Mouse (Mus musculus) erythroblast, embryonic 14.5 days (primary cell): Measurements from ENCODE around the gene Eif3a. TPM values are rescaled to one million over a fixed set of nuclear protein-coding genes. Genes with fewer than 3 reads are reported as not detected.

ENCODE experiments used
- H3K27me3 ChIP-seq: 2 replicates; pipeline ENCODE4 v1.6.1; 2012; ENCODE audit warnings: inconsistent platforms; ENCODE audit not compliant: control insufficient read depth
- H3K36me3 ChIP-seq: 2 replicates; pipeline ENCODE4 v1.6.1; 2012; ENCODE audit warnings: mild to moderate bottlenecking, inconsistent platforms; ENCODE audit not compliant: control insufficient read depth
- H3K4me1 ChIP-seq: 2 replicates; pipeline ENCODE4 v1.6.1; 2012; ENCODE audit warnings: inconsistent platforms; ENCODE audit not compliant: control insufficient read depth
- H3K4me3 ChIP-seq: replicated peaks from 2 replicates; pipeline ENCODE3; 2012; ENCODE audit warnings: moderate library complexity, mild to moderate bottlenecking, inconsistent platforms
- H3K9me3 ChIP-seq: 2 replicates; pipeline ENCODE4 v1.6.1; 2012; ENCODE audit warnings: low read length, inconsistent platforms, mixed read lengths; ENCODE audit not compliant: control insufficient read depth
- GATA1 ChIP-seq: IDR thresholded peaks from 2 replicates; pipeline ENCODE4 v1.6.1; 2012; ENCODE audit warnings: low read length, inconsistent platforms, mixed read lengths
- TAL1 ChIP-seq: IDR thresholded peaks from 3 replicates; pipeline ENCODE4 v1.6.1; 2012; ENCODE audit warnings: low read length, inconsistent platforms, mixed read lengths
- polyA plus RNA-seq: library from polyadenylated mRNA; stranded (reverse); fragments of >175 nt; gene quantifications from 2 replicates; pipeline ENCODE4 v1.2.3, GENCODE M21; 2012

The Eif3a gene
- polyA plus RNA-seq, 1 experiment = 7.7 TPM

DNA sequence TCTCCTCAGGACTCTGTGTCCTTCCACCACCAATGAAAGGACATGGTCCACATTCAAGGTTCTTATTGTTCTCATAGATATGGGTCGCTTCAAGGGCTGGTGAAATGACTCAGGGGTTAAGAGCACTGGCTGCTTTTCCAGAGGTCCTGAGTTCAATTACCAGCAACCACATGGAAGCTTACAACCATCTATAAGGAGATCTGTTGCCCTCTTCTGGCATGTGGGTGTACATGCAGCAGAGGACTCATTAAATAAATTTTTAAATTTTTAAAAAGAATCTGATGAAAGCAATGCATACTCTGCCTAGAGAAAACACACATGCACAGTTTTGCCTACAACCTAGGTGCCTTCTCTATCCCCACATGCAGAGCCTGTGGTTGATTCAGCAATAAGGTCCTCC, 49.9 kb downstream of the Eif3a start:
- H3K4me3 ChIP-seq = no peak overlapping the region
- TF ChIP-seq TAL1 = no peak
- no peak for TF ChIP-seq GATA1
- H3K27me3 ChIP-seq = peaks cover 25% of the 10 kb centered on the region
- H3K36me3 ChIP-seq = no peaks in the 10 kb centered on the region; the same call in 1 of the 2 replicates
- H3K9me3 ChIP-seq = no peaks in the 10 kb centered on the region
- H3K4me1 ChIP-seq = peaks cover 35% of the 10 kb centered on the region

DNA sequence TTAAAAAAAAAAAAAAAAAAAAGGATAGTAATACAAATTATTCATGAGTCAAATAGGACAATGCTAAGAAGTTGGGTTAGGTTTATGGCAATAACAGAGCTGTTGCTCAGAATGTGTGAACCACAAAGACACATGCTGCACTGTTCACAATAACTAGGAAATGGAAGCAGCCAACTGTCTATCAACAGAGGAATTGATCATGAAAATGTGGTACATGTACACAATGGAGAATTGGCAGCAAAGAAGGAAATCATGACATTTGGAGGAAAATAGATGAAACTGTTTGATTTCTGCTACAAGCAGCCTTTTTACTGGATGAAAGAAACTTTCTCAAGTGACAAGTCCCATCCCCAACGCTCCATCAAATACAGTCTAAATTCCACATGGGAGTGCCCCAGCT, 58.5 kb downstream of the Eif3a start:
- no peak overlapping the region for H3K4me3 ChIP-seq
- no peak for TF ChIP-seq TAL1
- TF ChIP-seq GATA1 = no peak
- peaks cover 24% of the 10 kb centered on the region for H3K4me1 ChIP-seq
- H3K27me3 ChIP-seq = peaks cover 71% of the 10 kb centered on the region
- no peaks in the 10 kb centered on the region for H3K9me3 ChIP-seq
- H3K36me3 ChIP-seq = no peaks in the 10 kb centered on the region

DNA sequence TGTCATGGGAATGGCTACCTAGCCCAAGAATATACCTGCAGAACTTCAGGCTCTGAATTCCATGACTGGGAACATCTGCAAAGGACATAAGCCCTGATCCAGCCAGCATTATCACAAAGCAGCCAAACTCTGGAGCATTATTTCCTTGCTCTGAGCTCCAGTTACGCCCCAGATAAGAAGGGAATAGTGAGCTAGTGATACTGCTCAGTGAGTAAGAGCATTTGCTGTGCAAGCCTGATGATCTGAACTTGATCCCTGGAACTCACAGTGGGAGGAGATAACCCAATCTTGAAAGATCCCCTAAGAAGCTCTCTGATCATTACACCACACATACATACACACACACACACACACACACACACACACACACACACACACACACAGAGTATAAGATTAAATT, 59.2 kb downstream of the Eif3a start:
- Histone ChIP-seq H3K27me3 (peaks cover 75% of the 10 kb centered on the region), H3K4me1 (peaks cover 24% of the 10 kb centered on the region), H3K9me3 (no peaks in the 10 kb centered on the region), H3K36me3 (no peaks in the 10 kb centered on the region), H3K4me3 (no peak overlapping the region)
- TF ChIP-seq TAL1 = no peak
- no peak for TF ChIP-seq GATA1

DNA sequence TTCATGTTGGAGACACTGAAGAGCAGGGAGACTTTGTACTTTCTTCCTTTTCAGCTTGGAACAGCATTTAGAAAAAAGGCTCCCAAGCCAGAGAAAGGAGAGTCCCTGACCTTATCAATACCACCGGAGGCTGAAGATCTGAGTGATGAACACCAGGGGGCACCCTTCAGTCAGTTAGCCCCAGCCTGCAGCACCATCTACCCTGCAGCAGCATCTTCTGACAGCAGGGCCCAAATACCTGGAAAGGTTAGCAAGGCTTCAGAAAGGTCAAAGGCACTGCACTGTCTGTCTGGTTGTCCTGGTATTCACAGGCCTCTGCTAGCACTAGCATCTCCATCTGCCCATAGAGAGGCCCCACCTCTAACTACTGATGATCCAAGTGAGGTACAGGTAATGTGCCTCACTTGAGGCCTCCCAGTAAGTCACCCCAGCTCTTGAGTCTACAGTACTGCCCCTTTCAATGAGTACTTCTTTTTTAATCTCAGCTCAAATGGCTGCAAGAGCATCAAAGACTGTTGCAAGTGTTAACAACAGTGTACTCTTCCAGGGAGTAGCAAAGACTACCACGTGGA, 60.1 kb downstream of the Eif3a start:
- H3K27me3 ChIP-seq = peaks cover 75% of the 10 kb centered on the region
- H3K4me3 ChIP-seq = no peak overlapping the region
- H3K9me3 ChIP-seq = no peaks in the 10 kb centered on the region
- no peak for TF ChIP-seq TAL1
- no peak for TF ChIP-seq GATA1
- no peaks in the 10 kb centered on the region for H3K36me3 ChIP-seq
- H3K4me1 ChIP-seq = peaks cover 24% of the 10 kb centered on the region

DNA sequence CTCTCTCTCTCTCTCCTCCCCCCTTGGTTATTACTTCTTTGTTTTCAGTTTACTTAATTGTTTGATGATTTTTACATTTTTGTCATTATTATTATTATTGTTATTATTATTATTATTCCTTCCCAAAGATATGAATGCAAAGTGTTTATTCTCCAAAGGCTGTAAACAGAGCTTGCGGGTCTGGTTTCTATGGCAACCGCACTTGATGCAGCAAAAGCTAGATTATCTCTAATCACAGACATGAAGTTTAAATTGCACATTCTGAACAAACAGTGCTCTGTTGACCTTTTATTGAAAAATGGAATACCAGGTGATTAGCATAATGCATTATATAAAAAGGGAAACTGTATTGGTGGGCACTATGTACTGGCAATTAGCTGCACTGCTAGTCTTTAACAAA, 74.1 kb downstream of the Eif3a start:
- no peaks in the 10 kb centered on the region for H3K9me3 ChIP-seq
- H3K27me3 ChIP-seq = peaks cover 63% of the 10 kb centered on the region
- H3K36me3 ChIP-seq = no peaks in the 10 kb centered on the region
- TF ChIP-seq TAL1 (no peak), GATA1 (no peak)
- H3K4me3 ChIP-seq = no peak overlapping the region
- H3K4me1 ChIP-seq = peaks cover 13% of the 10 kb centered on the region

DNA sequence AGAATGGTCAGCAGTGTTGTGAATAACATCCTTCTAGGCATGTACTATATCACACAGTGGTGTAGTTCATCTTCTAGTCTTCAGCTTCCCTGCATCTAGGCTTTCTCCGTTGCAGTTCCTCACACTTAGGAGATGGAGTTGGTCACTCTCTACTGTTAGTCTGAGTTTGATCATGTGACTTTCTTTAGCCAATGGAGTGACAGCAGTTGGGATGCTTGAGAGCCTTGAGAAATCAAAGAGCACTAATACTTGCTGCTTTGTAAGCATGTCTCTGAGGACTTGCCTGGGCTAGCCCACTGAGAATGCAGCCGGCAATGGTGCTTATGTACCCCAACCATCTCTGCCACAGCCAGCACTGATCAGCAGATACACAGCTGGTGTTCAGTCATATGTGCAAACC, 77.9 kb downstream of the Eif3a start:
- Histone ChIP-seq H3K4me1 (peaks cover 48% of the 10 kb centered on the region), H3K27me3 (peaks cover 27% of the 10 kb centered on the region), H3K36me3 (no peaks in the 10 kb centered on the region; the same call in 1 of the 2 replicates), H3K4me3 (no peak overlapping the region), H3K9me3 (no peaks in the 10 kb centered on the region)
- no peak for TF ChIP-seq TAL1
- TF ChIP-seq GATA1 = no peak

Other genes with a start within 250 kb of the Eif3a start
- 0.79 and 1.6 TPM in 2 replicates for gene Cacul1, start 209.6 kb downstream of the Eif3a start, polyA plus RNA-seq
- 0.60 and 0.95 TPM in 2 replicates for gene Nanos1, start 34.7 kb downstream of the Eif3a start, polyA plus RNA-seq
- 0.20 and 0.44 TPM in 2 replicates for gene Fam45a, start 20.9 kb upstream of the Eif3a start, polyA plus RNA-seq
- 0.04 TPM in 1 of 2 replicates, not detected in the other for gene Sfxn4, start 70.8 kb upstream of the Eif3a start, polyA plus RNA-seq
- gene Prdx3, start 83.9 kb upstream of the Eif3a start, polyA plus RNA-seq = 3.3 and 3.7 TPM in 2 replicates
- gene Grk5, start 99.1 kb upstream of the Eif3a start, polyA plus RNA-seq = 0.06 and 0.20 TPM in 2 replicates